Mouse (Mus musculus): Measurements from ENCODE around the gene Syna. TPM values are rescaled to one million over a fixed set of nuclear protein-coding genes. Genes with fewer than 3 reads are reported as not detected.

Syna gene
- polyA plus RNA-seq, 1 experiment: 0.15 TPM

DNA sequence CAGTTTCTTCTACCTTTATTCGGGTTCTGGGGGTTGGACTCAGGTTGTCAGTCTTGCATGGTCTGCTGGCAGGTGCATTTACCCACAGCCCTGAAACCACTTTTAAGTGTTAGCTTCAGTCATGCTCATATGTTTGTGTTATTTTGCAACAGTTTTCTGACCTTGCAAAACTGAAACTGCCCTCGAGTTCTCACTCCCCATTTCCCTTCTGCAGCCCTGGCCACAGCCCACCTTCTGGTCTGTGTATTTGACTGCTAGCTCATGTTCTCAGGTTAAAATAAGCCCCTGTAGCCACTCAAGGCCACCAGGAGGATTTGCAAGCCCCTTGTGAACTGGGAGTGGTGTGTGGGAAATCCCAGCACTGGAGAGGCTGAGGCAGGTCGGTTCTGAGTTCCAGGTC lies 29.9 kb upstream of the Syna start:
- Histone ChIP-seq H3K4me3 (ENCODE audit: control insufficient read depth, insufficient read depth, low read length) (no peak overlapping the region), H3K27ac (ENCODE audit: control insufficient read depth, insufficient read depth, low read length) (no peak overlapping the region), H3K27me3 (ENCODE audit: control insufficient read depth, insufficient read depth, low read length) (no peaks in the 10 kb centered on the region), H3K36me3 (ENCODE audit: control insufficient read depth, insufficient read depth, low read length) (peaks cover 24% of the 10 kb centered on the region), H3K4me1 (replicated peaks; ENCODE audit: control insufficient read depth, insufficient read depth, low read length) (no peaks in the 10 kb centered on the region)
- WGBS: 56% methylated on average over 3 of the region's 3 CpGs
- TF ChIP-seq POLR2A (IDR thresholded peaks at IDR 0.05; ENCODE audit: control insufficient read depth, extremely low read depth, insufficient read depth, low read length, poor library complexity) (no peak), CTCF (IDR thresholded peaks at IDR 0.05; ENCODE audit: borderline replicate concordance, control insufficient read depth, extremely low read depth, insufficient read depth, low read length, poor library complexity) (no peak)
- DNase-seq: no peak

DNA sequence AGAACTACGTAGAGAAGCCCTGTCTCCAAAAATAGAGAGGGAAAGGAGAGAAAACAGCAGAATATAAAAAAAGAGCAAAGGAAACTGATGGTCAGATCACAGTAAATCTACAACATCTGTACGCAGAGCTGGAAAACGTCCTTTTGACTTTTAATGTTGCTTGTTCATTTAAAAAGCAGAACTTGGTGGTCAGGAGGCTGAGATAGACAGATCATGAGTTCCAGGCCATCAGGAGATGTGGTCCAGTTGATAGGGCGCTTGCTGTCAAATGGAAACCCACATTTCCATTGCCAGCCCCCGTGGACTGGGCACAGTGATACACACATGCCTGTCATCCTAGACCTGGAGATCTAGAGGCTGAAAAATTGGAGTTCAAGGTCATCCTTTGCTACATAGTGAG lies 24.8 kb upstream of the Syna start:
- no peaks in the 10 kb centered on the region; the same call in 1 of the 2 replicates for H3K36me3 ChIP-seq (ENCODE audit: control insufficient read depth, insufficient read depth, low read length)
- no peak for TF ChIP-seq POLR2A (IDR thresholded peaks at IDR 0.05; ENCODE audit: control insufficient read depth, extremely low read depth, insufficient read depth, low read length, poor library complexity)
- TF ChIP-seq CTCF (IDR thresholded peaks at IDR 0.05; ENCODE audit: borderline replicate concordance, control insufficient read depth, extremely low read depth, insufficient read depth, low read length, poor library complexity): no peak
- no peaks in the 10 kb centered on the region for H3K27me3 ChIP-seq (ENCODE audit: control insufficient read depth, insufficient read depth, low read length)
- H3K4me1 ChIP-seq (replicated peaks; ENCODE audit: control insufficient read depth, insufficient read depth, low read length): peaks cover 3% of the 10 kb centered on the region
- no peak overlapping the region for H3K27ac ChIP-seq (ENCODE audit: control insufficient read depth, insufficient read depth, low read length)
- WGBS: 72% methylated on average over 5 of the region's 5 CpGs
- no peak for DNase-seq
- no peak overlapping the region for H3K4me3 ChIP-seq (ENCODE audit: control insufficient read depth, insufficient read depth, low read length)

DNA sequence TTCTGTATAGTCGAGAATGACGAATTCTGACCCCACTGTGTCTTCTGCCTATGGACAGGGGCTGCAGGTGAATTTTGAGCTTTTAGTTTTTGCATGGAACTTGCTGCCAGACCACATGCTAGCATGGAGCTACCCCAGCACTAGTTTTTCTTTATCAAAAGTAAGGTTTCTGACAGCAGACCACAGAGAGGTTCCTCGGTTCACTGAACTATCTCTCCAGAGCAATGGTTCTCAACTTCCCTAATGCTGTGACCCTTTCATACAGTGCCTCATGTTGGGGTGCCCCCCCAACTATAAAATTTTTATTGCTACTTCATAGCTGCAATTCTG lies 23.9 kb upstream of the Syna start:
- Histone ChIP-seq H3K4me3 (ENCODE audit: control insufficient read depth, insufficient read depth, low read length) (no peak overlapping the region), H3K4me1 (replicated peaks; ENCODE audit: control insufficient read depth, insufficient read depth, low read length) (peaks cover 3% of the 10 kb centered on the region), H3K36me3 (ENCODE audit: control insufficient read depth, insufficient read depth, low read length) (no peaks in the 10 kb centered on the region), H3K27me3 (ENCODE audit: control insufficient read depth, insufficient read depth, low read length) (no peaks in the 10 kb centered on the region), H3K27ac (ENCODE audit: control insufficient read depth, insufficient read depth, low read length) (no peak overlapping the region)
- DNase-seq: no peak
- WGBS: 14% methylated on average over 3 of the region's 3 CpGs
- TF ChIP-seq POLR2A (IDR thresholded peaks at IDR 0.05; ENCODE audit: control insufficient read depth, extremely low read depth, insufficient read depth, low read length, poor library complexity): no peak
- no peak for TF ChIP-seq CTCF (IDR thresholded peaks at IDR 0.05; ENCODE audit: borderline replicate concordance, control insufficient read depth, extremely low read depth, insufficient read depth, low read length, poor library complexity)

DNA sequence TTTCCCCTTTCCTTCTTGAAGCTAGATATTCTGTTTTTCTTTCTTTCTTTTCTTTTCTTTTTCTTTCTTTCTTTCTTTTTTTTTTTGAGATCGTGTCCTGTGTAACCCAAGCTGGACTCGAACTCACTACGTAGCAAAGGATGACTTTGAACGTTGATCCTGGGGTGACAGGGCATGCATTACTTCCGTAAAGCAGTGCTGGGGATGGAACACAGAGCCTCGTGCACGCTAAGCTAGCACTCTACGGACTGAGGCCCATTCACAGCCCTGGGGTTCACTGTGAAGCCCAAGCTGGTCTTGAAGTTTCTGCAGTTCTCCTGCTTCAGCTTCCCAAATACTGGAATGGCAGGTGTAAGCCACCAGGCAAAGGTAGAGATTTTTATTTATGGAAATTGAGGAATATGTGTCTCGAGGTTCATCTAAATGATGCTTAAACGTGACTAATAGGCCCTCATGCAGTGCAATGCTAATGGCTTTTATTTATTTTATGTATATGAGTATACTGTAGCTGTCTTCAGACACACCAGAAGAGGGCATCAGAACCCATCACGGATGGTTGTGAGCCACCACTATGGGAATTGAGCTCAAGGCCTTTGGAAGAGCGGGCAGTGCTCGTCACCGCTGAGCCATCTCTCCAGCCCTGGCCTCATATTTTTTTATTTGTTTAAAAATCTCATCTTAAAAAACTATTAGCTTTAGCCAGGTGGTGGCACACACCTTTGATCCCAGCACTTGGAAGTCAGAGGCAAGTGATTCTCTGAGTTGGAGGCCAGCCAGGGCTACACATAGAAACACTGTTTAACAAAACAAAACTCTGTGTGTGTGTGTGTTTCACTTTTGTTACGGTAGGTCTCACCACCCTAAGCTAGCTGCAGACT lies 23.3 kb upstream of the Syna start:
- H3K36me3 ChIP-seq (ENCODE audit: control insufficient read depth, insufficient read depth, low read length): no peaks in the 10 kb centered on the region
- no peak for DNase-seq
- H3K27me3 ChIP-seq (ENCODE audit: control insufficient read depth, insufficient read depth, low read length): no peaks in the 10 kb centered on the region
- H3K27ac ChIP-seq (ENCODE audit: control insufficient read depth, insufficient read depth, low read length): no peak overlapping the region
- WGBS: 21% methylated on average over 15 of the region's 15 CpGs
- H3K4me1 ChIP-seq (replicated peaks; ENCODE audit: control insufficient read depth, insufficient read depth, low read length): peaks cover 3% of the 10 kb centered on the region
- TF ChIP-seq POLR2A (IDR thresholded peaks at IDR 0.05; ENCODE audit: control insufficient read depth, extremely low read depth, insufficient read depth, low read length, poor library complexity) (no peak), CTCF (IDR thresholded peaks at IDR 0.05; ENCODE audit: borderline replicate concordance, control insufficient read depth, extremely low read depth, insufficient read depth, low read length, poor library complexity) (no peak)
- H3K4me3 ChIP-seq (ENCODE audit: control insufficient read depth, insufficient read depth, low read length): peak overlapping the region; percentile 96

DNA sequence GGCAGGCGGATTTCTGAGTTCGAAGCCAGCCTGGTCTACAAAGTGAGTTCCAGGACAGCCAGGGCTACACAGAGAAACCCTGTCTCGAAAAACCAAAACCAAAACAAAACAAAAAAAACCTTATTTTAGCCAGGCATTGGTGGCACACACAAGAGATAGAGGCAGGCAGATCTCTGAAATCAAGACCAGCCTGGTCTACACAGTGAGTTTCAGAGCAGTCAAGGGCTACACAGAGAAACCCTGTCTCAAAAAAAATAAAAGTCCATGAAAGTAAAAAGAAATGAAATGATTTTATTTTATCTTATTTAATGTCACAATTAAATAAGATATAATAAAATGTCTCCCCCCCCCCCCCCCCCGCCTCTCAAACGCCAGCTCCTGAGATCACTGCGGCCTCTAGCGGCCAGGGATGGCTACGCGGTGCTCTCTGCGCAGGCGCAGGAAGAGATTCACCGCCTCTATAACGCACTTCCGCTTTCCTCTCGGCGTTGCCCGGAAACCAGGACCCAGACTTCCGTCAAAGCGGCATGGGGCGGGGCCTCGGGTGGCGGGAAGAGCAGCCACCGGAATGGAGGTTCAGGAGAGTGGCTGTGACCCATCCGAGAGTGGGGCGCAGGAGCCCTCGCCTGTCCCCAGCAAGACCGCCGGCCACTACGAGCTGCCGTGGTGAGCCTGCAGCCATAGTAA lies 22.4 kb upstream of the Syna start:
- TF ChIP-seq CTCF (IDR thresholded peaks at IDR 0.05; ENCODE audit: borderline replicate concordance, control insufficient read depth, extremely low read depth, insufficient read depth, low read length, poor library complexity) (peak; percentile 83; the same call in 1 of the 2 replicates), POLR2A (IDR thresholded peaks at IDR 0.05; ENCODE audit: control insufficient read depth, extremely low read depth, insufficient read depth, low read length, poor library complexity) (peak; percentile 70)
- H3K4me1 ChIP-seq (replicated peaks; ENCODE audit: control insufficient read depth, insufficient read depth, low read length): peaks cover 3% of the 10 kb centered on the region
- DNase-seq: peak; percentile 98
- WGBS: 8% methylated on average over 30 of the region's 30 CpGs
- H3K27ac ChIP-seq (ENCODE audit: control insufficient read depth, insufficient read depth, low read length): no peak overlapping the region
- peak overlapping the region; percentile 96 for H3K4me3 ChIP-seq (ENCODE audit: control insufficient read depth, insufficient read depth, low read length)
- H3K27me3 ChIP-seq (ENCODE audit: control insufficient read depth, insufficient read depth, low read length): no peaks in the 10 kb centered on the region
- no peaks in the 10 kb centered on the region for H3K36me3 ChIP-seq (ENCODE audit: control insufficient read depth, insufficient read depth, low read length)

DNA sequence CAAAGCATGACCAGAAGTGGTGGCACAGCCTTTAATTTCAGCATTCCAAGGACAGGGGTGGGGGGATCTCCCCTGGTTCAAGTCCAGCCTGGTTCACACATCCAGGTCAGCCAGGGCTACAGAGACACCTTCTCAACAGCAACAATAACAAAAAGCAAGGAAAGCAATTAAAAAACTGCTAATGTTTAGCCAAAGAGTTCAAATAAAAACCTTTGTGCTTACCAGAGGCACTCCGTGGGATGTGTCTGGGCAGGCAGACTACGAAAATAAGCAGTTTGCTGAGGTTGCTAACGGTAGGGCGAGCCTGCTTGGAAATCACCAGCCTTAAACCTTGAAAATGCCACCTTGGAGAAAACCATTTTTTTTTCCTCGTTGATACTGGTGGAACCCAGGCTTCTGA lies 21.2 kb upstream of the Syna start, which contains the start of gene Rfc2:
Gene Rfc2, plus strand, starts transcription at position 221 of the 400 bp plus-strand sequence.
- no peak for DNase-seq
- Histone ChIP-seq H3K4me3 (ENCODE audit: control insufficient read depth, insufficient read depth, low read length) (no peak within 1 kb of the TSS), H3K27me3 (ENCODE audit: control insufficient read depth, insufficient read depth, low read length) (no peaks in the 10 kb centered on the region), H3K36me3 (ENCODE audit: control insufficient read depth, insufficient read depth, low read length) (no peaks in the 10 kb centered on the region), H3K27ac (ENCODE audit: control insufficient read depth, insufficient read depth, low read length) (no peak within 1 kb of the TSS), H3K4me1 (replicated peaks; ENCODE audit: control insufficient read depth, insufficient read depth, low read length) (peaks cover 3% of the 10 kb centered on the region)
- WGBS: 95% methylated on average over 5 of the region's 5 CpGs
- TF ChIP-seq CTCF (IDR thresholded peaks at IDR 0.05; ENCODE audit: borderline replicate concordance, control insufficient read depth, extremely low read depth, insufficient read depth, low read length, poor library complexity): no peak
- TF ChIP-seq POLR2A (IDR thresholded peaks at IDR 0.05; ENCODE audit: control insufficient read depth, extremely low read depth, insufficient read depth, low read length, poor library complexity): no peak
